Mouse (Mus musculus): ENCODE measurements around the gene Prss22. TPM values are rescaled to one million over a fixed set of nuclear protein-coding genes. Genes with fewer than 3 reads are reported as not detected.
"Not testable (repeated sequence)": the region's sequence is repeated elsewhere in the genome, so short reads cannot be mapped to it uniquely, and the experiment has no call there.

Prss22 gene
- polyA plus RNA-seq, 1 experiment from 2014 or later: 0.13 TPM

DNA sequence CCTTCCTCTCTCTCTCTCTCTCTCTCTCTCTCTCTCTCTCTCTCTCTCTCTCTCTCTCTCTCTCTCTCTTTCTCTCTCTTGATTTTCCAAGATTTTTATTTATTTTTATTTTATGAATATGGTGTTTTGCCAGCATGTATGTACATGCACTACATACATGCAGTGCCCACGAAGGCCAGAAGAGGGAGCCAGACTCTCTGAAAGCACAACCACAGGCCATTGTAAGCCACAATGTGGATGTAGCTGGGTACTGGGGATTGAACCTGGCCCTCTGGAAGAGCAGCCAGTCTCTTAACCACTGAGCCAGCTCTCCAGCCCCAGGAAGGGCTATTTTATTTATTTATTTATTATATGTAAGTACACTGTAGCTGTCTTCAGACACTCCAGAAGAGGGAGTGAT is 28.7 kb downstream of the Prss22 start:
- Histone ChIP-seq H3K27ac (no peak overlapping the region), H3K27me3 (no peaks in the 10 kb centered on the region), H3K4me1 (replicated peaks) (no peaks in the 10 kb centered on the region), H3K9me3 (replicated peaks) (no peaks in the 10 kb centered on the region), H3K4me2 (no peak overlapping the region), H3K4me3 (no peak overlapping the region), H3K9ac (no peak overlapping the region), H3K36me3 (no peaks in the 10 kb centered on the region)
- ATAC-seq (replicated peaks; ENCODE audit: insufficient number of reproducible peaks, insufficient read depth, low FRiP score, low read depth): no peak
- WGBS: 14% methylated on average over 1 of the region's 1 CpGs

DNA sequence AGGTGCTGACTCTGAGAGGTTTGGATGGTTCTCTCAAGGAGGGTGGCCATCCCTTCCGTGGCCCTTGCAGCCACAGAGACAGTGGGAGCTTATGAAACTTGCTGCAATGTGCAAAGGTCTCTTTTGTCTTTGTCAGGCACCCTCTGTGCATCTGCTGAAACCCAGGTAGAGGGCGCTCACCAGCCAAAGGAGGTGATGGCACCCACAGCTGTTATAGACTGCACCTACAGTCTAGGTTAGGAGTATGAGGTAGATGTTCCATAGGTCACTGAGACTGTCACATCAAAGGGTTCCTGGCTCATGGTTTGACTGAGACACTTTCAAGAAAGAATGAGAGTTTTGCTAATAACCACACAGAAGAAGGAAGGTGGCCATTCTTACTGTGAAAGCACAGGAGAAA is 29.1 kb downstream of the Prss22 start:
- no peak overlapping the region for H3K27ac ChIP-seq
- no peaks in the 10 kb centered on the region for H3K27me3 ChIP-seq
- H3K9me3 ChIP-seq (replicated peaks): no peaks in the 10 kb centered on the region
- H3K4me2 ChIP-seq: no peak overlapping the region
- no peak for ATAC-seq (replicated peaks; ENCODE audit: insufficient number of reproducible peaks, insufficient read depth, low FRiP score, low read depth)
- H3K36me3 ChIP-seq: no peaks in the 10 kb centered on the region
- WGBS: 50% methylated on average over 2 of the region's 2 CpGs
- H3K4me1 ChIP-seq (replicated peaks): no peaks in the 10 kb centered on the region
- no peak overlapping the region for H3K4me3 ChIP-seq
- no peak overlapping the region for H3K9ac ChIP-seq

DNA sequence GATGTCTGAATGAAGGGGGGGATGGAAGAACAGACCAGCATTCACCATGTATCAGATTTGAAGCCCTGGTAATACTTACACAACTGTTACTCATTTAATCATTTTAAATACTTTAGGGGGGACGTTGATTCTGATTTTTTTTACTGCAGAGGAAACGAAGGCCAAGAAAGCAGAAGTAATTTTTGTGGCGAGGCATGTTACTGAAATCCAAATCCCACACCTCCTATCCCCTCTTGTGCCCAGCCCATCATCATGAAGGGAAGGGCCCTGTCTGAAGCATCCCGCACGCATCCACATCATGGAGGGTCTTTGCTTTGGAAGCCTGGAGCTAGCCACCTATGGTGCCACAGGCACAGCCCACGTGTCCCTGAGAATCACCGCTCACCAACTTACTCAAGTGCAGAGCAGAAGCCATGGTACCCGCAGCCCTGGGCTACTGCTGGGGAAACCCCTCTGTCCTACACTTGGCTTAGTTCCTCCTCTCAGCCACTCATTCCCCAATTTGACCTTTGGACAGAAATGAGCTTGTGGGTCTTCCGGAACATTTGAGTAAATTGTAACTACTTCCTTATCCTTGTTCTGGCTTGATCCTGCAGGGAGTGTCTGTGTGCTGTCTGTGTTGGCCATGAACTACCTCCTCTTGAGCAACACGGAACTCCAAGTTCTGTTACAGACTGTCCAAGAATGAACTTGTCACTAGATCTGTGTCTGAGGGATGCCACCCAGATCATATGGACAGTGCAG is 31.1 kb downstream of the Prss22 start:
- 71% methylated on average over 10 of the region's 10 CpGs for WGBS
- no peak overlapping the region for H3K4me2 ChIP-seq
- no peaks in the 10 kb centered on the region for H3K36me3 ChIP-seq
- H3K4me1 ChIP-seq (replicated peaks): no peaks in the 10 kb centered on the region
- H3K9me3 ChIP-seq (replicated peaks): no peaks in the 10 kb centered on the region
- no peak overlapping the region for H3K4me3 ChIP-seq
- H3K27ac ChIP-seq: no peak overlapping the region
- no peaks in the 10 kb centered on the region for H3K27me3 ChIP-seq
- no peak overlapping the region for H3K9ac ChIP-seq
- ATAC-seq (replicated peaks; ENCODE audit: insufficient number of reproducible peaks, insufficient read depth, low FRiP score, low read depth): no peak

DNA sequence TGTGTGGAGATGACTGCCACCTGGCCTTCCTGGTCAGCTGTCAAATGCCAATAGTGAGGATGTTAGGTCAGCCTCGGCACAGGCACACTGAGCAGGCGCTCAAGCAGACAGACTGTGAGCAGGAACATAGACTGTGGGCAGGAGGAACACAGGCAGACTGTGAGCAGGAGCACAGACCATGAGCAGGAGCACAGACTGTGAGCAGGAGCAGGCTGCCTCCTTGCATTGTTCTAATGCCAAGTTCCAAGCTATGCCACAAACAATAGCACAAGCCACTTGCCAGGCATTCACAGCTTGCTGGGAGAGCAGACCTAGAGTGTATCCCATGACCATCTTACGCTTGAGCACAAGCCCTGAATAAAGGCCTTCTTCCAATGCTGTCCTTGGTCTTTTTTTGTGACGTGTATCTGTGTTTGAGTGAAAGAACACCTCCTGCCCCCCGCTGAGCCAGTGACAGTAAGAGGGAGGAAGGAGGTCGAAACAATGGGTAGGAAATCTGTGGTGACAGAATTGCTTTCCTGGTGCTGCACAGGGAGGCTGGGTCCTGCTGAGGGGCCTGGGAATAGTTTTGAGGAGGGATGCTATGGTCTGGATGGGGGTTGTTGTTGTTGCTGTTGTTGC is 32.0 kb downstream of the Prss22 start:
- Histone ChIP-seq H3K4me3 (no peak overlapping the region), H3K4me2 (no peak overlapping the region), H3K27ac (no peak overlapping the region), H3K9me3 (replicated peaks) (no peaks in the 10 kb centered on the region), H3K27me3 (no peaks in the 10 kb centered on the region), H3K9ac (no peak overlapping the region), H3K36me3 (no peaks in the 10 kb centered on the region), H3K4me1 (replicated peaks) (no peaks in the 10 kb centered on the region)
- WGBS: 38% methylated on average over 6 of the region's 6 CpGs
- no peak for ATAC-seq (replicated peaks; ENCODE audit: insufficient number of reproducible peaks, insufficient read depth, low FRiP score, low read depth)

DNA sequence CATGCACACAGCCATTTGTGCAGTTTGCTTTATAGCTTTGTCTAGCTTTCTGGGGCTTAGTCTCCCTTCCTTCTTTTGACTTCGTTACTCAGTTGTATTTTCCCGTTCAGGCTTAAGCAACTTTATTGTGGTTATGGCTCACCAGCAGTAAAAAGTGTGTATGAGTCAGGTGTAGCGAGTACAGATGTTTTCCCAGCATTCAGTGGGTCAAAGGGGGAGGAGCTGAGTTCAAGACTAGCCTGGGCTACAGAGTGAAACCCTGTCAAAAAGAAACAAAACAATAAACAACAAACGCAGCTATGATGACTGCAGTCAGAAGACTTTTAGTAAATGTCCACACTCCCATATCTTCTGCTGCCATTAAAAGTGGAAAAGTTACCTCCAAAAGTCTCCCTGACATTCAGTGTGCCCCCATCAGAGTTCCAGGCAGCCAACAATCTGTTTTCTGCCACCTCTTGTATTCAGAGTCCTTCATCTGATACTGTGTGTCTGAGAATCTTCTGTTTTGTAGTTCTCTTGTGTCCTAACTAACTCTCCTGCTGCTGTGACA is 36.3 kb downstream of the Prss22 start:
- Histone ChIP-seq H3K4me2 (no peak overlapping the region), H3K4me3 (no peak overlapping the region), H3K36me3 (no peaks in the 10 kb centered on the region), H3K9me3 (replicated peaks) (no peaks in the 10 kb centered on the region), H3K27ac (no peak overlapping the region), H3K9ac (no peak overlapping the region), H3K27me3 (no peaks in the 10 kb centered on the region), H3K4me1 (replicated peaks) (no peaks in the 10 kb centered on the region)
- 64% methylated on average over 4 of the region's 4 CpGs for WGBS
- no peak for ATAC-seq (replicated peaks; ENCODE audit: insufficient number of reproducible peaks, insufficient read depth, low FRiP score, low read depth)

DNA sequence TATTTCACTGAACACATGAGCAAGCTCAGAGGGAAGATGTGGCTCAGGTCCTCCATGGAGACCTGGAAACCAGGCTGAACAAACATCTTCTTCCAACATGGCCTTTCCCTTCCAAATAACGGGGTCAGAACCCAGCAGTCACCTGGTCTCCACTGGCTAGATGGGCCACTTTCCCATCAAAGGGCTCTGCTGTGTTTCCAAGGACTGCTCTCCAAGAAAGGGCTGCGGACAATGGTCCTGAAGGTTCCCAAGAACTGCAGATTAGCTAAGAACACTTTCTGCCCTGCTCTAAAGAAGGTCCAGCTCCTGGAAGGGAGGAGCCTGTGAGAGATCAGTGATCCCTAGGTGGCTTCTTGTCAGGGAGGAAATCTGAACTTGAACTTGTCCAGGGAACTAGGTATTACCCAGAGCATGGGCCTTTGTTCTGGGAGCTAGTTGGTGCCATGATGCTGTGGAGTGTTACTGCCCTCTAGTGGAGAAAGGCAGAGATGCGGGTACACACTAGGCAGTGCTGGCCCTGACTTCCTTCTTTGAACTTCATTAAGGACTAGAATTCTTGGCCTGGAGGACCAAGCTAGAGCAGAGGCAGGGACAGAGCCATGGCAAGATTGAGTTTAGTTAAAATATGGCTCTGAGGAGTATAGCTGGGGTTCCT is 37.7 kb downstream of the Prss22 start:
- Histone ChIP-seq H3K4me3 (no peak overlapping the region), H3K9ac (no peak overlapping the region), H3K27me3 (0 out of 2 replicates have a peak, but pooled peaks cover 3% of the 10 kb centered on the region), H3K4me2 (no peak overlapping the region), H3K27ac (no peak overlapping the region), H3K9me3 (replicated peaks) (no peaks in the 10 kb centered on the region), H3K4me1 (replicated peaks) (no peaks in the 10 kb centered on the region), H3K36me3 (no peaks in the 10 kb centered on the region)
- WGBS: 33% methylated on average over 3 of the region's 3 CpGs
- ATAC-seq (replicated peaks; ENCODE audit: insufficient number of reproducible peaks, insufficient read depth, low FRiP score, low read depth): peak; percentile 67; the same call in 1 of the 2 replicates

DNA sequence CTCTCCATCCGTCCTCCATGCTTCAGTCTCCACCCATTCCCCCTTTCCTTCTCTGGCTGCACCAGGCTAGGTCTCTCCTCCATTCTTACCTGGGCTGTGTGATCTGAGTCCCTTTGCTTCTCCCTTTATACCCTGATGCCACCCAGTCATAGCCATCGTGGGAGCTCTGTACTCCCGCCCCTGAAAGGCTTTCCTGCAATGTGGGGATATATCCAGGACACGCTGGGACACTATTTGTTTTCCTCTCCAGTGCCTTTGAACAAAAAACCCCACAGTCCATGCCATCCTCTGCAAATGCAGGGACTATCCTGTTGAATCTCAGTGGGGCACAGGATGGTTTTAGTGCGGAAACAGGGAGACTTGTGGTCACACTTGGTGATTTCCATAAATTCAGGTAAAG is 42.7 kb downstream of the Prss22 start, which contains the start of gene Sbpl:
Gene Sbpl (minus strand): TSS at position 101 of the 400 bp plus-strand sequence.
- no peaks in the 10 kb centered on the region for H3K36me3 ChIP-seq
- no peaks in the 10 kb centered on the region for H3K9me3 ChIP-seq (replicated peaks)

DNA sequence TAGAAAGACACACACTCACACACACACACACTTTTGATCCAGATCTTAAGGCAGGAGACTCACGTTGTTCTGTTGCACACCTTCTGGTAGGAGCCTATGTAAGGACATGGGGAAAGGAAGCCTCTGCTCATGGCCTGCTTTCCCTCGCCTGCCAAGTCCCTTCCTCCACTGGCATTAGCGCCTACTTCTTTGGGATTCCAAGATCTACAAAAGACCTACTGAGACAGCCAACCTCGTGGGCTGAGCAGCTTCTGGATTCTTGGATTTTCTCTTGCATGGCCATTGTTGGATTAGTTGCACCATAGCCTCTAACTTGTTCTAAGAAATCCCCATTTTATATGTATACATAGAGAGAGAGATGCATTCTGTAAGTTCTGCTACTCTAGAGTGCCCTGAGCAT is 47.1 kb downstream of the Prss22 start:
- H3K4me1 ChIP-seq (replicated peaks); ATAC-seq (replicated peaks; ENCODE audit: insufficient number of reproducible peaks, insufficient read depth, low FRiP score, low read depth); H3K27me3 ChIP-seq; H3K36me3 ChIP-seq; H3K9ac ChIP-seq; H3K9me3 ChIP-seq (replicated peaks); H3K4me3 ChIP-seq; H3K4me2 ChIP-seq; H3K27ac ChIP-seq: not testable (repeated sequence)
- 71% methylated on average over 4 of the region's 4 CpGs for WGBS

More for the DNA sequence above, 42.7 kb downstream of the Prss22 start, which contains the start of gene Sbpl:
- Histone ChIP-seq H3K9ac (no peak within 1 kb of the TSS), H3K4me3 (no peak within 1 kb of the TSS), H3K27ac (no peak within 1 kb of the TSS), H3K27me3 (0 out of 2 replicates have a peak, but pooled peaks cover 5% of the 10 kb centered on the region), H3K4me2 (no peak within 1 kb of the TSS), H3K4me1 (replicated peaks) (no peaks in the 10 kb centered on the region)
- 68% methylated on average over 5 of the region's 5 CpGs for WGBS
- ATAC-seq (replicated peaks; ENCODE audit: insufficient number of reproducible peaks, insufficient read depth, low FRiP score, low read depth): no peak

DNA sequence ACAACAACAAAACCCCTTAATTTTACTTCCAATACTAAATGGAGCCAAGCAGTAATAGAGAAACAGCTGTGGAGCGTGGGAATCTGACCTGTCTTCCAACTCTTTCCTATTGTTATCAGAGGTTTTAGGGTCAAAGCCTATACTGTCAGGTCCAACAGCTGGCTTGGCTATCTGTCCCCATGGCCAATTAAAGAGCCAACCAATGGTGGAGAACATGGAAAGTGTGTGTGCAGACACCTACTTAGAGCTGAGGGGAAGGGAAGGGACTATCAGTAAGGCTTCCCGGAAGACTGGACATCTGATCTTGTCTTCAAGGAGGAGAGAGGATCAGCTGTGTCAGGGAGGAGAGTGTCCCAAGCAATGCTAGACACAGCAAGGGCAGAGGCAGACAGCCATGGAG is 48.8 kb downstream of the Prss22 start:
- no peak overlapping the region for H3K4me3 ChIP-seq
- no peak for ATAC-seq (replicated peaks; ENCODE audit: insufficient number of reproducible peaks, insufficient read depth, low FRiP score, low read depth)
- WGBS: 71% methylated on average over 2 of the region's 2 CpGs
- no peak overlapping the region for H3K4me2 ChIP-seq
- no peak overlapping the region for H3K27ac ChIP-seq
- no peaks in the 10 kb centered on the region for H3K4me1 ChIP-seq (replicated peaks)
- H3K36me3 ChIP-seq: no peaks in the 10 kb centered on the region
- H3K9me3 ChIP-seq (replicated peaks): no peaks in the 10 kb centered on the region
- no peaks in the 10 kb centered on the region for H3K27me3 ChIP-seq
- H3K9ac ChIP-seq: no peak overlapping the region

DNA sequence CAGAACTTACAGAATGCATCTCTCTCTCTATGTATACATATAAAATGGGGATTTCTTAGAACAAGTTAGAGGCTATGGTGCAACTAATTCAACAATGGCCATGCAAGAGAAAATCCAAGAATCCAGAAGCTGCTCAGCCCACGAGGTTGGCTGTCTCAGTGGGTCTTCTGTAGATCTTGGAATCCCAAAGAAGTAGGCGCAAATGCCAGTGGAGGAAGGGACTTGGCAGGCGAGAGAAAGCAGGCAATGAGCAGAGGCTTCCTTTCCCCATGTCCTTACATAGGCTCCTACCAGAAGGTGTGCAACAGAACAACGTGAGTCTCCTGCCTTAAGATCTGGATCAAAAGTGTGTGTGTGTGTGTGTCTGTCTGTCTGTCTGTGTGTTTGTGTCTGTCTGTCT is 50.4 kb downstream of the Prss22 start:
- not testable (repeated sequence) for H3K9me3 ChIP-seq (replicated peaks); H3K36me3 ChIP-seq; H3K4me1 ChIP-seq (replicated peaks); H3K4me2 ChIP-seq; ATAC-seq (replicated peaks; ENCODE audit: insufficient number of reproducible peaks, insufficient read depth, low FRiP score, low read depth); H3K27ac ChIP-seq; H3K4me3 ChIP-seq; H3K27me3 ChIP-seq; H3K9ac ChIP-seq
- 72% methylated on average over 4 of the region's 4 CpGs for WGBS

Data from heart, embryonic 15.5 days (tissue).